Mouse (Mus musculus) C2C12 (cell line): ENCODE measurements around the gene Med23. TPM values are rescaled to one million over a fixed set of nuclear protein-coding genes. Genes with fewer than 3 reads are reported as not detected.

Source experiments
- H3K27me3 ChIP-seq: one replicate; pipeline ENCODE4 v1.6.1; 2011; ENCODE audit not compliant: control insufficient read depth, insufficient read depth, insufficient read length
- H3K36me3 ChIP-seq: one replicate; pipeline ENCODE4 v1.6.1; 2011; ENCODE audit not compliant: control insufficient read depth, insufficient read depth
- H3K4me3 ChIP-seq: one replicate; pipeline ENCODE4 v1.5.1; 2011; ENCODE audit warnings: mild to moderate bottlenecking, control low read depth; ENCODE audit not compliant: poor library complexity, insufficient read depth, severe bottlenecking
- H3K79me2 ChIP-seq: one replicate; pipeline ENCODE4 v1.6.1; 2011; ENCODE audit not compliant: control insufficient read depth, insufficient read depth
- H3K79me3 ChIP-seq: one replicate; pipeline ENCODE4 v1.6.1; 2011; ENCODE audit warnings: low read depth, control low read depth
- H3ac ChIP-seq: one replicate; pipeline ENCODE3; 2011; ENCODE audit warnings: low read depth; ENCODE audit not compliant: control insufficient read depth, insufficient read length
- CEBPB ChIP-seq: IDR thresholded peaks from one replicate; pipeline ENCODE4 v1.6.1; 2011; ENCODE audit warnings: low read depth, mild to moderate bottlenecking, control low read depth, moderate library complexity
- CTCF ChIP-seq: IDR thresholded peaks from one replicate; pipeline ENCODE4 v1.5.1; 2011; ENCODE audit not compliant: control insufficient read depth, insufficient read depth, insufficient read length
- FOSL1 ChIP-seq: IDR thresholded peaks from one replicate; pipeline ENCODE4 v1.8.0; 2011; ENCODE audit warnings: mild to moderate bottlenecking, low read length; ENCODE audit not compliant: poor library complexity, insufficient read depth, severe bottlenecking
- MAX ChIP-seq: IDR thresholded peaks from one replicate; pipeline ENCODE4 v1.6.1; 2011; ENCODE audit warnings: mild to moderate bottlenecking, control low read depth
- MYOD1 ChIP-seq: IDR thresholded peaks from one replicate; pipeline ENCODE4 v1.6.1; 2011; ENCODE audit warnings: low read depth; ENCODE audit not compliant: control insufficient read depth, insufficient read length
- MYOG ChIP-seq: IDR thresholded peaks from one replicate; pipeline ENCODE4 v1.6.1; 2011; ENCODE audit not compliant: control insufficient read depth, insufficient read length; ENCODE audit errors: extremely low read depth
- USF1 ChIP-seq: IDR thresholded peaks from one replicate; pipeline ENCODE4 v1.6.1; 2011; ENCODE audit warnings: low read depth, mild to moderate bottlenecking, control low read depth, moderate library complexity
- polyA plus RNA-seq: library from polyadenylated mRNA; unstranded; fragments of >200 nt; fragmentation: generic; extraction: Trizol; gene quantifications from one replicate; pipeline ENCODE4 v1.2.1, GENCODE M21; 2012; ENCODE audit warnings: missing spikeins

The Med23 gene
- polyA plus RNA-seq, 1 experiment: 10.5 TPM

GRCm38 (mm10) chr10:24832306-24832705 lies 37.5 kb upstream of the Med23 start:
- no peaks in the 10 kb centered on the region for H3K27me3 ChIP-seq
- H3K79me2 ChIP-seq: no peaks in the 10 kb centered on the region
- no peaks in the 10 kb centered on the region for H3K79me3 ChIP-seq
- no peak for TF ChIP-seq CTCF
- no peaks in the 10 kb centered on the region for H3K36me3 ChIP-seq
- no peak overlapping the region for H3ac ChIP-seq
- no peak overlapping the region for H3K4me3 ChIP-seq

GRCm38 (mm10) chr10:24834634-24835371 lies 35.0 kb upstream of the Med23 start:
- Histone ChIP-seq H3K79me2 (no peaks in the 10 kb centered on the region), H3K27me3 (no peaks in the 10 kb centered on the region), H3K79me3 (no peaks in the 10 kb centered on the region), H3ac (no peak overlapping the region), H3K36me3 (no peaks in the 10 kb centered on the region), H3K4me3 (no peak overlapping the region)
- TF ChIP-seq FOSL1 (no peak), MYOD1 (peak; percentile 10)

GRCm38 (mm10) chr10:24835702-24836342 lies 34.0 kb upstream of the Med23 start:
- H3ac ChIP-seq: no peak overlapping the region
- H3K36me3 ChIP-seq: no peaks in the 10 kb centered on the region
- TF ChIP-seq USF1 (no peak), CEBPB (no peak), MYOG (no peak), FOSL1 (no peak), MAX (no peak), CTCF (no peak), MYOD1 (no peak)
- H3K27me3 ChIP-seq: no peaks in the 10 kb centered on the region
- H3K79me3 ChIP-seq: no peaks in the 10 kb centered on the region
- no peaks in the 10 kb centered on the region for H3K79me2 ChIP-seq
- no peak overlapping the region for H3K4me3 ChIP-seq

GRCm38 (mm10) chr10:24836366-24837038 lies 33.3 kb upstream of the Med23 start:
- H3ac ChIP-seq: no peak overlapping the region
- no peaks in the 10 kb centered on the region for H3K79me3 ChIP-seq
- no peaks in the 10 kb centered on the region for H3K79me2 ChIP-seq
- no peak overlapping the region for H3K4me3 ChIP-seq
- TF ChIP-seq MAX (no peak), CEBPB (no peak), MYOG (no peak), FOSL1 (no peak), USF1 (no peak), MYOD1 (no peak), CTCF (no peak)
- H3K27me3 ChIP-seq: no peaks in the 10 kb centered on the region
- no peaks in the 10 kb centered on the region for H3K36me3 ChIP-seq

- Histone ChIP-seq H3K4me3 (no peak overlapping the region), H3ac (no peak overlapping the region), H3K27me3 (no peaks in the 10 kb centered on the region), H3K36me3 (no peaks in the 10 kb centered on the region), H3K79me3 (no peaks in the 10 kb centered on the region), H3K79me2 (no peaks in the 10 kb centered on the region)
- TF ChIP-seq CTCF: no peak
- no peak for TF ChIP-seq MYOD1
- no peak for TF ChIP-seq MAX
- no peak for TF ChIP-seq CEBPB
Measured at GRCm38 (mm10) chr10:24840795-24841194, 29.0 kb upstream of the Med23 start.

GRCm38 (mm10) chr10:24841998-24842397 lies 27.8 kb upstream of the Med23 start:
- Histone ChIP-seq H3K36me3 (no peaks in the 10 kb centered on the region), H3ac (no peak overlapping the region), H3K79me3 (no peaks in the 10 kb centered on the region), H3K4me3 (no peak overlapping the region), H3K79me2 (no peaks in the 10 kb centered on the region), H3K27me3 (no peaks in the 10 kb centered on the region)
- TF ChIP-seq MAX: no peak
- TF ChIP-seq CEBPB: no peak
- no peak for TF ChIP-seq CTCF
- TF ChIP-seq FOSL1: no peak
- TF ChIP-seq MYOG: no peak
- no peak for TF ChIP-seq MYOD1
- no peak for TF ChIP-seq USF1
